Mouse (Mus musculus) left cerebral cortex, adult 11 months (tissue): Measurements from ENCODE around the gene Fam114a2.
"Not testable (repeated sequence)": the region's sequence is repeated elsewhere in the genome, so short reads cannot be mapped to it uniquely, and the experiment has no call there.

ENCODE experiments used
- DNase-seq: peaks from one replicate; pipeline ENCODE4 v3.0.0; 2022; ENCODE audit warnings: low spot score

Gene Fam114a2

GRCm38 (mm10) chr11:57518091-57518750 is at the start of gene Fam114a2, which contains the start of gene Mfap3:
Fam114a2 (minus strand) TSS chr11:57518617.
Mfap3 (plus strand) TSS chr11:57518664.
- DNase-seq, result peak; percentile 75

DNA sequence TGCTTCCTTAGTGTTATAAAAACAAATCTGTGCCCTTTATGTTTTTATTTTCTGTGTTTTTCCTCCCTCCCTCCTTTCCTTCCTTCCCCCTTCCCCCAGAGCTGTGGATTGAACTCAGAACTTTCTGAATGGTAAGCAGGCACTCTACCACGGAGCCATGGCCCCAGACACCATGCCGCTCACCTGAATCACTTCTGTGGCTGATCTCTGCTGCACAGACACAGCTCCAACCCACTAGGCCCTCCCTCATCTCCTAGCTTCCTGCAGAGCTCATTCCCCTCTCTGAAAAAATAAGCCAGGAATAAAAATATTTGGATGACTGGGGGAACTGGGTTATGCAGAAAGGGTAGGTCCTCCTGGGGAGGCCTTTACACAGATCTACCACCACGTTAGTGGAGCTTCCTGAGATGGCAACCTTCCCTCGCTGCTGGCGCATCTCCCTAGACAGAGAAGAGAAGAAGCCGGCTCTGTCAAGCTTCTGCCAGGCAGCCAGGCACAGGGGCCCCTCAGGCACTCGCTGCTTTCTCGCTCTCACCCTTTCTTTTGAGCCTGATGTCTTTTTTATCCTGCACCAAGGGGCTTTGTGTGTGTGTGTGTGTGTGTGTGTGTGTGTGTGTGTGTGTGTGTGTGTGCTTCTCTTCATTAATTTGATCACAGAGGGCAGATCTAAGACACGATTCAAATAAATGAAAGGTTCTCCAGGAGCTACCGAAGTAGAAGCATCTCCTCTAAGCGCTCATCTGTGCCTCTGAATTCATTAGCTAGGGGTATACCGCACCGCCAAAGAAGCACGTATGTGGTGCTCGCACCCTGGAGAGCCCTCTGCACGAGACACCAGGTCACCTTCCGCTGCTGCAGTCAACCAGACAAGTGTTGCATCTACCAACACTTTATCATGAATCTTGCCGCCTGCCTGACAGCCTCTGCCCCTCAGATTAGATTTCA is 47.9 kb upstream of the Fam114a2 start:
- no peak for DNase-seq

- DNase-seq, result no peak
Observed at GRCm38 (mm10) chr11:57564564-57564963, 46.1 kb upstream of the Fam114a2 start.

DNA sequence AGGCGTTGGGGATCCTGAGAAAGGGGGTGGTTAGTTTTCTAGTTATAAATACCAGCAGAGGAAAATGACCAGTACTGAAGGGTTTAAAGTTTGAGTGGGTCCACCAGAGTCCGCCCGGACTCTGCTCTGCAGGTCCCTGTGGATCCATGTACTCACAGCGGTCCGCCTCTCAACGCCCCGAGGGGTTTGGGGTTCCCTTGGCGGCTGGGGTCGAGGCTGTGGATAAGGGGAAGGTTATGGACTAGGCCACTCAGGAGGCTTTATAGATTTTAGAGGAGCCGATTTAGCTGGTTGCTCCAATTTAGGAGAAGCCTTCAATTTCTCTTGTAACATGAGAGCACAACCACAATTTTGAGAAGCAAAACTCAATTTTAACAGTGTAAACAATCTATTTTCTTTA is 39.5 kb upstream of the Fam114a2 start:
- DNase-seq, result not testable (repeated sequence)

- no peak for DNase-seq
Observed at GRCm38 (mm10) chr11:57553015-57553780, 34.8 kb upstream of the Fam114a2 start.

DNA sequence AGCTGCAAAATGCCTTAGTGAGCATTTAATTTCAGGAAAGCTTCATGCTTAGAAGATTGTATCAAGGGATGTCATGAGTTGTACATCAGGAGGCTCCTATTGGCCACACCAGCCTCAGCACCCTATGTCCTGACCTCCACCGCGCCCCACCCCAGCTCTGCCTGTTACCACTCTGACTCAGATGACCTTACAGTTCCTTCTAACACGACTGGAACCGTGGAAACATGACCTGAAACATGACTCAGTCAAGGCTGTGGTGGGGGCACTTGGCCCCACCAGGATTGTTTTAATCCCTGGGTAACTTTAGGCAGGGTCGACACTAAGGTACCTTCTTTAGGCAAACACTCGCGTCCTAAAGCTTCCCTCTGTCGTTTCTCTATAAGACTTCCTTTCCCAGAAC is 32.6 kb upstream of the Fam114a2 start:
- no peak for DNase-seq

DNA sequence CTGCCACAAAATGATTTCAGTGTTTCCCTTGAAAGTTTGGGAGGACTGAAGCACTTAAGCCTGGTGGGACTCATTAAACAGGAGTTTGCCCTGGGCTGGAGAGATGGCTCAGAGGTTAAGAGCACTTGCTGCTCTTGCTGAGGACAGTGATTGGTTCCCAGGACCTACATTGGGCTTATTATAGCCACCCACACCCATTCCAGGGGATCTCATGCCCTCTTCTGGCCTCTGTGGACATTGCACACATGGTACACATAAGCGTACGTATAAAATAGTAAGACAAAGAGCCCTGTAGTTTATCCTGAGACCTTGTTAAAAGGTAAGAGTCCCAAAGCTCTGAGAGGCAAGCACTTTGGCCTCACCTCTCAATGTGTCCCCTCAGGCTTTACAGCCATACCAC is 31.8 kb upstream of the Fam114a2 start:
- no peak for DNase-seq

- peak; percentile 51 for DNase-seq
Observed at GRCm38 (mm10) chr11:57548618-57549550, 30.5 kb upstream of the Fam114a2 start.

DNA sequence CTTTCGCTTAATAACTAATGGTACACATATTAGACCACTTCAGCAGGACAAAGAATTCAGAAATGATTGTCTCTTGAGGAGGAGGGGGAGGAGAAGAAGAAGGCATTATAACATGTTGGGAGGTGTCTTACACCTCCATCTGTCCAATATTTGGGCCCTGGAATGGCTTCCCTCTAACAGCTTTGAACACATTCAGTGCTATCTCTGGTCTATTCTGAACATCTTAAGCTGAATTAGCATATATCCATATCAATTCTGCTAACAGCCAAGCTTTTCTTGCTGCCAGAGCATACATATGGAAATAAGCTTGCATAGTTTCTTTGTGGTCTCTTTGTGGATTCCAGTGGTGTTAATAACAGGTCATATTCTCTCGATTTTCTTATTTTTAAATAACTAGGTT is 22.3 kb upstream of the Fam114a2 start:
- no peak for DNase-seq

DNA sequence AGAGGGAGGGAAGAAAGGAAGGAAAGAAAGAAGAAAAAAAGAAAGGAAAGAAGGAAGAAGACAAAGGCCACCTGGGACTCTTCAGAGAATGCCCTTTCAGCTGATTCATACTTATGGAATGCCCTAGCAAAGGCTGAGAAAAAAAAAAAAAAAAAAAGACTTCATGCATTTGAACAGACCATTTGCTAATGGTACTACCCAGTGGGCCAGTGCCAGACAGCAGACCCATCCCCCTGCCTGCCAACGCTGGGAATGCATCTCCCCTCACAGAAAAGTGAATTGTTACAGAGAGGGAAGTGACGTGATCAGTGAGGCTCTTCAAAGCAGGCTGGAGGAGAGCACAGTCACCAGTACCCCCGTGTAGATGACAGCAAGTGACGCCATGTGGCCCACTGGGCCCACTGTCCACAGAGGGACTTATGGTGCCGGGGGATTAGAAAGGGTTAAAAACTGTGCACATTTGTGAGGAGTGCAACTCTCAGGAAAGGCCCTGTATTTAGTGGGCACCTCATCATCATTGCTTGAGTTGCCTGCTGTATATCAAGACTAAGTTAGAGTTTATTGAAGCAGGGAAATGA is 21.5 kb upstream of the Fam114a2 start:
- DNase-seq, result no peak

- DNase-seq, result no peak
Observed at GRCm38 (mm10) chr11:57535912-57536311, 17.5 kb upstream of the Fam114a2 start.

DNA sequence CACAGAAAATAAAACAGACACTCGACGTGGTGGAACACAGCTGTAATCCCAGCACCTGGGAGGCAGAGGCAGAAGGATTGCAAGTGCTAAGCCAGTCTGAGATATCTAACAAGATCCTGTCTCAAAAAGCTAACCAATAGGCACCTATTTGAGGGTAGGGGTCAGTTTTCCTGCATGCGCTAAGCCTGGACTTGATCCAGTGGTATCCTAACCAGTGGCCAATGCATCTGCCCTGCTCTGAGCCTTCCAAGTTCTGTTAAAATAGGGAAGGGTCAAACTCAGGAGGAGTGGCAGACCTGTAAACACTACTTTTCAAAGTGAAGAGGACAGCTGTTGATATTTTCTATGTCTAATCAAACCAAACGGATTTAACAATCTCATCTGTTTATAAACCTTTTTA is 13.9 kb upstream of the Fam114a2 start:
- DNase-seq, result no peak

GRCm38 (mm10) chr11:57531300-57531950 is 13.0 kb upstream of the Fam114a2 start:
- no peak for DNase-seq

DNA sequence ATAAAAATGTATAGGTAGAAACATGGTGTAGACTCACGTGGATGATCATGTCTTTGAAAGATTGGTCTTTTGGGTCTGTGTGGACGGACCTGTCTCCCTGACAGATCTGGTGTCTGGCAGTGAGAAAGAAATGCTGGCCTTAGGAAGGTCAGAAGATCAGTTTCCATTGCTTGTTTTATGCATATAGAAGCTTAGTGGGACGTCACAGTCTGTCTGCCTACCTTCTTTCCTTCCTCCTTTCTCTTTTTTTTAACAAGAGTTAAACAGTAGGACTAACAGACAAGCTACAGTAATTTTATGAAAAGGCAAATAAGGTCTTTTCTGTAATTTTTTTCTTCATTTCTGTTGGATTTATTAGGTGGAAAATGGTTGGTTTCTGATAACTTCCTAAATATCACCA is 10.7 kb upstream of the Fam114a2 start:
- DNase-seq, result no peak

- DNase-seq, result no peak
Observed at GRCm38 (mm10) chr11:57527506-57527905, 9.1 kb upstream of the Fam114a2 start.

DNA sequence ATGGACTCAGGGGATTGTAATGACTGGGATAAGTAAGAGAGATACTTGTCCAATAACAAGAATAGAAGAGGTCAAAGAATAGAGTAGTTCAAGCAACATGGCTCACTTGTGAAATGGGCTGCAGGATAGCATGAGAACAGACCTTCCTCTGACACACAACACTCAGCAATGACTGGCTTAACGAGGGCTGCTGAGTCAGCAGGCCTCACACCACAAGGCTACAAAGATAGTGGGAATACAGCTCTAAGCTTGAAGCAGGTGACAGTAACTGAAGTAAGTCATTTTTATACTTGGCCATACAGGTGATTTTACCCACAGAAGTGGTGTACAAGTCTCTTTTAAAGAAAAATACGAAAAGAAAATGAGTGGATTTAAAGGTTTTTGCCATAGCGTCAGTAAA is 7.5 kb upstream of the Fam114a2 start:
- no peak for DNase-seq

- no peak for DNase-seq
Observed at GRCm38 (mm10) chr11:57524597-57524996, 6.2 kb upstream of the Fam114a2 start.

GRCm38 (mm10) chr11:57523418-57523817 is 5.0 kb upstream of the Fam114a2 start:
- no peak for DNase-seq

GRCm38 (mm10) chr11:57522046-57522445 is 3.6 kb upstream of the Fam114a2 start:
- peak; percentile 36 for DNase-seq

DNA sequence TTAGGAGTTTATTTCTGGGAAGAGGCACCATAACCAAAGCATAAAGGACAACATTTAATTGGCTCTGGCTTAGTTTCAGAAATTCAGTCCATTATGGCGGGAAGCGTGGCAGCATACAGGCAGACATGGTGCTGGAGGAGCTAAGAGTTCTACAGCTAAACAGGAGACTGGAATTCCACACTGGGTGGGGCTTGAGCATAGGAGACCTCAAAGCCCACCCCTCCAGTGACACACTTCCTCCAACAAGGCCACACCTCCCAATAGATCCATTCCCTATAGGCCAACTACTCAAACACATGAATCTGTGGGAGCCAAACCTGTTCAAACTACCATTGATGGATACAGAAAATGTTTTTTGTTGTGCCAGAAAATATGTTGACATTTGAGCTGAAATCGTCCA is 2.8 kb upstream of the Fam114a2 start:
- DNase-seq, result no peak
